Mouse (Mus musculus): ENCODE measurements at regions not wholly inside any gene's neighbourhood (a gene's known extent, or its start where the extent isn't known, plus 50 kb on each side); places are given as distances from the start of the nearest gene placed in this dataset.

GRCm38 (mm10) chr1:168758835-168759234 lies 326.8 kb upstream of the Pbx1 start:
- ATAC-seq (no peak), DNase-seq (ENCODE audit: low spot score) (peak; percentile 32)
- H3K4me2 ChIP-seq (replicated peaks; ENCODE audit: low read depth, low read length) = no peak overlapping the region
- H3K4me3 ChIP-seq (ENCODE audit: low read depth, low read length) = no peak overlapping the region
- H3K27me3 ChIP-seq (replicated peaks; ENCODE audit: insufficient read depth, low read length) = no peaks in the 10 kb centered on the region
- no peak for TF ChIP-seq EP300 (IDR thresholded peaks at IDR 0.05)
- peak; percentile 27; the same call in 1 of the 2 replicates for TF ChIP-seq CTCF (IDR thresholded peaks at IDR 0.05)
- no peaks in the 10 kb centered on the region for H3K9me3 ChIP-seq (ENCODE audit: low read length)
- H3K36me3 ChIP-seq (ENCODE audit: insufficient read depth, low read length) = no peaks in the 10 kb centered on the region
- H3K4me1 ChIP-seq (ENCODE audit: insufficient read depth, low read depth, low read length) = no peaks in the 10 kb centered on the region
- no peak overlapping the region for H3K27ac ChIP-seq (ENCODE audit: low read length)
- no peak overlapping the region for H3K9ac ChIP-seq (replicated peaks; ENCODE audit: low read depth)
- 59% methylated on average over 2 of the region's 2 CpGs for WGBS

GRCm38 (mm10) chr1:168754196-168754595 lies 322.1 kb upstream of the Pbx1 start:
- no peak for DNase-seq (ENCODE audit: low spot score)
- 89% methylated on average over 7 of the region's 7 CpGs for WGBS

GRCm38 (mm10) chr1:168743435-168743834 lies 311.4 kb upstream of the Pbx1 start:
- Histone ChIP-seq H3K9me3 (ENCODE audit: low read length) (no peaks in the 10 kb centered on the region), H3K27me3 (replicated peaks; ENCODE audit: insufficient read depth, low read length) (no peaks in the 10 kb centered on the region), H3K9ac (replicated peaks; ENCODE audit: low read depth) (no peak overlapping the region), H3K4me3 (ENCODE audit: low read depth, low read length) (no peak overlapping the region), H3K4me2 (replicated peaks; ENCODE audit: low read depth, low read length) (no peak overlapping the region), H3K36me3 (ENCODE audit: insufficient read depth, low read length) (no peaks in the 10 kb centered on the region), H3K4me1 (ENCODE audit: insufficient read depth, low read depth, low read length) (no peaks in the 10 kb centered on the region), H3K27ac (ENCODE audit: low read length) (no peak overlapping the region)
- no peak for TF ChIP-seq CTCF (IDR thresholded peaks at IDR 0.05)
- TF ChIP-seq EP300 (IDR thresholded peaks at IDR 0.05) = no peak
- ATAC-seq (no peak), DNase-seq (ENCODE audit: low spot score) (no peak)
- 67% methylated on average over 1 of the region's 1 CpGs for WGBS

More at GRCm38 (mm10) chr1:168754196-168754595, 322.1 kb upstream of the Pbx1 start:
- H3K27me3 ChIP-seq (replicated peaks; ENCODE audit: insufficient read depth, low read length) = no peaks in the 10 kb centered on the region
- H3K9ac ChIP-seq (replicated peaks; ENCODE audit: low read depth) = no peak overlapping the region
- H3K36me3 ChIP-seq (ENCODE audit: insufficient read depth, low read length) = no peaks in the 10 kb centered on the region
- H3K4me3 ChIP-seq (ENCODE audit: low read depth, low read length) = no peak overlapping the region
- H3K4me2 ChIP-seq (replicated peaks; ENCODE audit: low read depth, low read length) = no peak overlapping the region
- H3K4me1 ChIP-seq (ENCODE audit: insufficient read depth, low read depth, low read length) = no peaks in the 10 kb centered on the region
- no peak for ATAC-seq
- TF ChIP-seq CTCF (IDR thresholded peaks at IDR 0.05) = no peak
- H3K27ac ChIP-seq (ENCODE audit: low read length) = no peak overlapping the region
- no peaks in the 10 kb centered on the region for H3K9me3 ChIP-seq (ENCODE audit: low read length)

- TF ChIP-seq CTCF (IDR thresholded peaks at IDR 0.05) (no peak), EP300 (IDR thresholded peaks at IDR 0.05) (no peak)
- Histone ChIP-seq H3K27ac (ENCODE audit: low read length) (no peak overlapping the region), H3K4me2 (replicated peaks; ENCODE audit: low read depth, low read length) (no peak overlapping the region), H3K9me3 (ENCODE audit: low read length) (no peaks in the 10 kb centered on the region), H3K4me1 (ENCODE audit: insufficient read depth, low read depth, low read length) (no peaks in the 10 kb centered on the region), H3K36me3 (ENCODE audit: insufficient read depth, low read length) (no peaks in the 10 kb centered on the region), H3K27me3 (replicated peaks; ENCODE audit: insufficient read depth, low read length) (no peaks in the 10 kb centered on the region), H3K4me3 (ENCODE audit: low read depth, low read length) (no peak overlapping the region), H3K9ac (replicated peaks; ENCODE audit: low read depth) (no peak overlapping the region)
- no peak for DNase-seq (ENCODE audit: low spot score)
- 75% methylated on average over 3 of the region's 3 CpGs for WGBS
- ATAC-seq = no peak
These were observed 305.9 kb upstream of the Pbx1 start for GRCm38 (mm10) chr1:168738005-168738404.

GRCm38 (mm10) chr1:168737277-168737863 lies 305.3 kb upstream of the Pbx1 start:
- Histone ChIP-seq H3K4me2 (replicated peaks; ENCODE audit: low read depth, low read length) (no peak overlapping the region), H3K4me3 (ENCODE audit: low read depth, low read length) (no peak overlapping the region), H3K27ac (ENCODE audit: low read length) (no peak overlapping the region), H3K4me1 (ENCODE audit: insufficient read depth, low read depth, low read length) (no peaks in the 10 kb centered on the region), H3K9me3 (ENCODE audit: low read length) (no peaks in the 10 kb centered on the region), H3K36me3 (ENCODE audit: insufficient read depth, low read length) (no peaks in the 10 kb centered on the region), H3K9ac (replicated peaks; ENCODE audit: low read depth) (no peak overlapping the region), H3K27me3 (replicated peaks; ENCODE audit: insufficient read depth, low read length) (no peaks in the 10 kb centered on the region)
- no peak for TF ChIP-seq CTCF (IDR thresholded peaks at IDR 0.05)
- no peak for TF ChIP-seq EP300 (IDR thresholded peaks at IDR 0.05)
- ATAC-seq (no peak), DNase-seq (ENCODE audit: low spot score) (no peak)
- WGBS = 66% methylated on average over 7 of the region's 7 CpGs

GRCm38 (mm10) chr1:168733066-168733465 lies 301.0 kb upstream of the Pbx1 start:
- no peaks in the 10 kb centered on the region for H3K27me3 ChIP-seq (replicated peaks; ENCODE audit: insufficient read depth, low read length)

More at GRCm38 (mm10) chr1:168733066-168733465, 301.0 kb upstream of the Pbx1 start:
- DNase-seq (ENCODE audit: low spot score) (no peak), ATAC-seq (no peak)
- no peaks in the 10 kb centered on the region for H3K9me3 ChIP-seq (ENCODE audit: low read length)
- H3K4me2 ChIP-seq (replicated peaks; ENCODE audit: low read depth, low read length) = no peak overlapping the region
- no peak overlapping the region for H3K27ac ChIP-seq (ENCODE audit: low read length)
- TF ChIP-seq EP300 (IDR thresholded peaks at IDR 0.05) (no peak), CTCF (IDR thresholded peaks at IDR 0.05) (no peak)
- no peak overlapping the region for H3K9ac ChIP-seq (replicated peaks; ENCODE audit: low read depth)
- H3K4me3 ChIP-seq (ENCODE audit: low read depth, low read length) = no peak overlapping the region
- H3K36me3 ChIP-seq (ENCODE audit: insufficient read depth, low read length) = no peaks in the 10 kb centered on the region
- no peaks in the 10 kb centered on the region for H3K4me1 ChIP-seq (ENCODE audit: insufficient read depth, low read depth, low read length)
- WGBS = 54% methylated on average over 5 of the region's 5 CpGs
